Mouse (Mus musculus) thymus, adult 2 months (tissue): ENCODE data around the gene Stk10. TPM values are rescaled to one million over a fixed set of nuclear protein-coding genes. Genes with fewer than 3 reads are reported as not detected.
A peak's percentile ranks its signal among the peaks of the same experiment; 100 is the strongest.

Source experiments
- DNase-seq: peaks from one replicate; pipeline ENCODE4 v3.0.0; 2021
- H3K27ac ChIP-seq: fragments of 200-500 bp; 2 replicates; pipeline ENCODE4 v1.5.1; 2012; ENCODE audit warnings: low read length, control low read depth; ENCODE audit not compliant: control insufficient read depth, insufficient read depth
- H3K27me3 ChIP-seq: fragments of 200-500 bp; 2 replicates; pipeline ENCODE4 v1.6.1; 2012; ENCODE audit warnings: mild to moderate bottlenecking, low read length, moderate library complexity, mixed read lengths; ENCODE audit not compliant: control insufficient read depth, insufficient read depth
- H3K36me3 ChIP-seq: fragments of 200-500 bp; 2 replicates; pipeline ENCODE4 v1.6.1; 2012; ENCODE audit warnings: mild to moderate bottlenecking, low read length, moderate library complexity; ENCODE audit not compliant: control insufficient read depth, insufficient read depth
- H3K4me1 ChIP-seq: fragments of 200-500 bp; replicated peaks from 2 replicates; pipeline ENCODE4 v1.6.1; 2012; ENCODE audit warnings: low read length; ENCODE audit not compliant: control insufficient read depth, insufficient read depth
- H3K4me3 ChIP-seq: fragments of 200-500 bp; 2 replicates; pipeline ENCODE4 v1.5.1; 2012; ENCODE audit warnings: mild to moderate bottlenecking, low read length, control low read depth, moderate library complexity; ENCODE audit not compliant: control insufficient read depth, insufficient read depth
- CTCF ChIP-seq: fragments of 200-500 bp; IDR thresholded peaks from 2 replicates; pipeline ENCODE4 v1.5.1; 2012; ENCODE audit warnings: mild to moderate bottlenecking, control low read depth, low read length, moderate library complexity, borderline replicate concordance; ENCODE audit not compliant: control insufficient read depth, poor library complexity, insufficient read depth; ENCODE audit errors: extremely low read depth
- POLR2A ChIP-seq: fragments of 200-500 bp; IDR thresholded peaks from 2 replicates; pipeline ENCODE4 v1.6.1; 2012; ENCODE audit warnings: mild to moderate bottlenecking, low read length, control low read depth, moderate library complexity; ENCODE audit not compliant: control insufficient read depth, poor library complexity, insufficient read depth; ENCODE audit errors: extremely low read depth
- WGBS: fragments of 180-500 bp; shearing (Covaris S2); methylation state at CpG from one replicate; pipeline ENCODE4 v1.1.7; 2018; 5-methylcytosine and 5-hydroxymethylcytosine counted together
- polyA plus RNA-seq: library from polyadenylated mRNA; depleted of rRNA; stranded (reverse); fragments of >200 nt; gene quantifications from 2 replicates; pipeline ENCODE4 v1.2.3, GENCODE M21; 2012; rRNA removed

The Stk10 gene
- 50.3 and 55.4 TPM in 2 replicates for polyA plus RNA-seq

- WGBS: under 1% methylated on average over 65 of the region's 82 CpGs
- TF ChIP-seq POLR2A (peak; percentile 89), CTCF (0 out of 2 replicates have a peak, but pooled peaks have one; percentile 14)
- peaks cover 35% of the 10 kb centered on the region for H3K4me1 ChIP-seq
- H3K4me3 ChIP-seq: peak within 1 kb of the TSS; percentile 74
- H3K27me3 ChIP-seq: no peaks in the 10 kb centered on the region
- DNase-seq: peak; percentile 91
- no peaks in the 10 kb centered on the region for H3K36me3 ChIP-seq
- H3K27ac ChIP-seq: peak within 1 kb of the TSS; percentile 81
These were observed at the start of gene Stk10 for GRCm38 (mm10) chr11:32532765-32533481. TSS of gene Stk10 (plus strand) at chr11:32533305.

GRCm38 (mm10) chr11:32485290-32485689, 47.8 kb upstream of the Stk10 start:
- no peaks in the 10 kb centered on the region for H3K27me3 ChIP-seq
- TF ChIP-seq POLR2A: no peak
- no peak for TF ChIP-seq CTCF
- H3K27ac ChIP-seq: no peak overlapping the region
- no peak for DNase-seq
- H3K4me1 ChIP-seq: peaks cover 3% of the 10 kb centered on the region; the same call in 1 of the 2 replicates
- H3K4me3 ChIP-seq: no peak overlapping the region
- H3K36me3 ChIP-seq: no peaks in the 10 kb centered on the region
- 75% methylated on average over 3 of the region's 3 CpGs for WGBS

- Histone ChIP-seq H3K36me3 (no peaks in the 10 kb centered on the region), H3K27me3 (no peaks in the 10 kb centered on the region), H3K4me1 (peaks cover 3% of the 10 kb centered on the region; the same call in 1 of the 2 replicates), H3K4me3 (no peak overlapping the region), H3K27ac (no peak overlapping the region)
- DNase-seq: no peak
- 18% methylated on average over 3 of the region's 3 CpGs for WGBS
- TF ChIP-seq CTCF (no peak), POLR2A (no peak)
These were observed 46.5 kb upstream of the Stk10 start for GRCm38 (mm10) chr11:32486621-32487020.

GRCm38 (mm10) chr11:32487501-32487900, 45.6 kb upstream of the Stk10 start:
- H3K27me3 ChIP-seq: no peaks in the 10 kb centered on the region
- whole genome bisulfite sequencing: 95% methylated on average over 3 of the region's 3 CpGs
- no peak overlapping the region for H3K27ac ChIP-seq
- no peaks in the 10 kb centered on the region for H3K36me3 ChIP-seq
- TF ChIP-seq CTCF: no peak
- TF ChIP-seq POLR2A: no peak
- no peak overlapping the region for H3K4me3 ChIP-seq
- DNase-seq: no peak
- peaks cover 3% of the 10 kb centered on the region; the same call in 1 of the 2 replicates for H3K4me1 ChIP-seq

GRCm38 (mm10) chr11:32488344-32488743, 44.8 kb upstream of the Stk10 start:
- Histone ChIP-seq H3K4me1 (peaks cover 3% of the 10 kb centered on the region; the same call in 1 of the 2 replicates), H3K27me3 (no peaks in the 10 kb centered on the region), H3K36me3 (no peaks in the 10 kb centered on the region), H3K27ac (no peak overlapping the region), H3K4me3 (no peak overlapping the region)
- no peak for TF ChIP-seq POLR2A
- no peak for TF ChIP-seq CTCF
- no peak for DNase-seq

- WGBS: 57% methylated on average over 5 of the region's 5 CpGs
- TF ChIP-seq POLR2A: no peak
- no peak for TF ChIP-seq CTCF
- H3K27ac ChIP-seq: no peak overlapping the region
These were observed 44.1 kb upstream of the Stk10 start for GRCm38 (mm10) chr11:32488808-32489670.

More at GRCm38 (mm10) chr11:32488808-32489670, 44.1 kb upstream of the Stk10 start:
- Histone ChIP-seq H3K27me3 (no peaks in the 10 kb centered on the region), H3K4me1 (peaks cover 3% of the 10 kb centered on the region; the same call in 1 of the 2 replicates), H3K36me3 (no peaks in the 10 kb centered on the region), H3K4me3 (no peak overlapping the region)
- no peak for DNase-seq
